Mouse (Mus musculus) left cerebral cortex, adult 18-20 months (tissue): ENCODE data around the gene Fuz. TPM values are rescaled to one million over a fixed set of nuclear protein-coding genes. Genes with fewer than 3 reads are reported as not detected.
"Not testable (repeated sequence)": the region's sequence is repeated elsewhere in the genome, so short reads cannot be mapped to it uniquely, and the experiment has no call there.

Source experiments
- DNase-seq, 2 experiments: peaks; one replicate each; pipeline ENCODE4 v3.0.0; 2021 to 2022; ENCODE audit warnings: low spot score in 2 of 2, mixed read lengths in 1 of 2
- total RNA-seq, 2 experiments: library from RNA; stranded (reverse); gene quantifications; 2 replicates each; pipeline ENCODE4 v1.2.3; 2021

Fuz gene
- total RNA-seq, 2 experiments from 2014 or later = 22.2 to 24.2 TPM

DNA sequence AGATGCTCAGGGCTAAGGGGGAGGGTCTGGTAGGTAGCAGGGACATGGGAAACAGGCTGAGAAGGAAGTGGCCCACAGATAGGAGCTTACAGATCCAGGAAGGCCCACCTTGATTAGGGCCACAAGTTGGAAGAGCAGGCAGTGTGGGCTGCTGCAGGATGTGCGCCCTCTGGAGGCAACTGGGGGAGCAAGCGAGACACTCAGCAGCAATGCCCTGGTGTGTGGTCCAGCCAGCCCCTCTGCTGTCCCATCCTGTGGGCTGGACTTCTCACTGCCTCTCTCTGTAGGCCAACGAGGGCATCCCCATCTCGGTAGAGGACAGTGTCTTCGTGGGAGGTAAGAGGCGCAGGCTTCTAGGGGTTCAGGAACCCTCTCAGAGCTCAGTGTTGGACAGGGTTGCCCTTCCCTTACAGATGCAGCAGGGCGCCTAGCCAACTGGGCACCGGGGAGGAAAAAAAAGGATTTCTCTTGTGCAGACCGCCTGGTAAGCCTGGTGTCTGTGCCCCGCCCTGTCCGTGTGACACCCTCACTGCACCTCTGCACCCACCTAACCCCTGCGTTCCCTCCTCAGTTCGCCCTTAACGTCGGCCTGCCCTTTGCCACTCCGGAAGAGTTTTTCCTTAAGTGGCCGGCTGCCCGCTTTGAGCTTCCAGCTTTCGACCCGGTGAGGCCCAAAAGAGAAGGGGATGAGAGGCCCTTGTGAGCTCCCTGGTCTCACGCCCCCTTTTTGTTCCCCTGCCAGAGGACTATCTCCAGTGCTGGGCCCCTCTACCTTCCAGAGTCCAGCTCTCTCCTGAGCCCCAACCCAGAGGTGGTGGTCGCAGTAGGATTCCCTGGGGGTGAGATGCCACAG, 35.1 kb upstream of the Fuz start:
- peak; percentile 65 to 69 for DNase-seq

DNA sequence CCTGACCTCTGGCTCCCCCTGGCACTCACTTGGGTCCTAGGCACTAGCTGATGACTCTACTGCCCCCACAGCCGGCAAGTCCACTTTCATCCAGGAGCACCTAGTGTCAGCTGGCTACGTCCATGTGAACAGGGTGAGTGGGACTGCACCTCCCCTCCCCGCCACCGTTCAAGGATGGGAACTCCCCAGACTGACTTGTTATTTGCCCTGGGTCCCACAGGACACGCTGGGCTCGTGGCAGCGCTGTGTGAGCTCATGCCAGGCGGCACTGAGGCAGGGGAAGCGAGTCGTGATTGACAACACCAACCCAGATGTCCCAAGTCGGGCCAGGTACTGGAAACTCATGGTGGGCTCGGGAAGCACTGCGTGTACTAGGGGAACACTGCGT, 34.5 kb upstream of the Fuz start:
- no peak for DNase-seq

DNA sequence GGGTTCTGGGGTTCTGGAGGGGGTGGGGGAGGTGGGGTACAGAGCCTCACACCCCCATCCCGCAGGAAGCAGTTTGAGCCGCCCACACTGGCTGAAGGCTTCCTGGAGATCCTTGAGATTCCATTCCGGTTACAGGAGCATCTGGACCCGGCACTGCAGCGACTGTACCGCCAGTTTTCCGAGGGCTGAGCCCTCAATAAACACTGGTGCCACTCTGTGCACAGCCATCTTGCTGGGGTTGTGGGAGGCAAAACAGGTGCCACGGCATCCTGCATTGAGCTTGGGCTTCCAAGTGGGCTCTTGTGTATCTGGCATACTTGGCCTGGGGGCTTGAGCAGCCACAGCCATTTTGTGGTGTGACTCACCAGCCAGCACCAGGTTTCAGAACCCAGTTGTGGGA, 33.4 kb upstream of the Fuz start:
- peak in 1 of 2 experiments; percentile 15 for DNase-seq

DNA sequence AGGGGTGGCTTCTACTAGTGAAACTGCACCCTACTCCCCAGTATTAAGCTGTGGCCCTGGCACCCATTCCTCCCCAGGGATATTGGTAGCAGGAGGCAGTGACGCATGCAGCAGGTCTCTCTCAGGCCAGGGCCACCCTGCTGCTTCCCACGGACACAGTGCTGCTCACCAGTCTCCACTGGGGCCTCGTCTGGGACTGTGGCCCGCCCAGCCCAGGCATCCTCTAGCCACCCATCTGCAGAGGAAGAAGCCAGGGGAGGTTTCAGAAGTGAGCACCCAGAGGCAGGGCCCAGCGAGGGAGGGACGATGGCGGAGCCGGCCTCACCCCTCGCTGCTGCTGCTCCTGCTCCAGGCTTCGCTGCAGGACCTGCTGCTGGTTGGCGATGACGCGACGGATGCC, 32.7 kb upstream of the Fuz start:
- DNase-seq = no peak

- DNase-seq = no peak
Measured at GRCm38 (mm10) chr7:44863982-44864494, 31.8 kb upstream of the Fuz start.

DNA sequence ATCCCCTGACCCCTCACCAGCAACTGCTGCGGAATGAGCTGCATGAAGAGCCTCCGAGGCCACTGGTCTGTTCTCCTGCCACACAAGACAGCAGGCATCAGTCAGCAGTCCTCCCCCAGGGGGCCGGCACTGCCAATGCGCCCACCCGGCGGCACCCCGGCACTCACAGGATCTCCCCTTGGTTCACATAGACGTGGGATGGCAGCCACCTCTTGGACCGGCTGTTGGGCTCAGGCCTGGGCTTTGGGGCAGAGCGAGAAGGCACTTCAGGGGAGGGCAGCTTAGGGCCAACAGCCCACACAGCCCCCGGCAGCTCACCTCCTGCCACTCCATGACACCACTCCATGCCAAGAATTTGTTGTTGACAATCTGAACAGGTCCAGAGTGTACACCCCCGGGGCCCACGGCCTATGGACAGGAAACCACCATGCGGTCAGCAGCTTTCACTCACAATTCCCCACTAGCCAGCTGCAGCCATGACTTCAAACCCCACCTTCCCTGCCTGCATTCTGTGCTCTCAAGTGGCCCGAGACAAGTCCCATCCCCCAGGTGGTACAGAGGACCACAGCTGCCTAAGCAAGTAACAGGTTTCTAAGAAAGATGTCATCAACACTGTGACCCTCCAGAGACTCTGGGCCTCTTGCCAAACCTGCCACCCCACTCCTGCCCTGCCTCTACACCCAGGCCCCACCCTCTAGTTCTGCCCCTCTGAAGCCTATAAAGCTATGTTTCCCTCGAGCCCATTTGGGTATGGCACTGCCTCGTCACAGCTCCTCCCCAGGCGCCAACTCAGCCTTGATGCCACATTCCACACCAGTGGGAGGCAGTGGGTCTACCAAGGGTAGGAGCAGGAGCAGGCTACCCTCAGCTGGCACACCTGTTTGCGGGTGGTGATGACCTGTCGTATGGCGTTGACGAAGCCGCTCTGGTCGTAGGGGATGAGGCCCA, 31.0 kb upstream of the Fuz start:
- DNase-seq = no peak

DNA sequence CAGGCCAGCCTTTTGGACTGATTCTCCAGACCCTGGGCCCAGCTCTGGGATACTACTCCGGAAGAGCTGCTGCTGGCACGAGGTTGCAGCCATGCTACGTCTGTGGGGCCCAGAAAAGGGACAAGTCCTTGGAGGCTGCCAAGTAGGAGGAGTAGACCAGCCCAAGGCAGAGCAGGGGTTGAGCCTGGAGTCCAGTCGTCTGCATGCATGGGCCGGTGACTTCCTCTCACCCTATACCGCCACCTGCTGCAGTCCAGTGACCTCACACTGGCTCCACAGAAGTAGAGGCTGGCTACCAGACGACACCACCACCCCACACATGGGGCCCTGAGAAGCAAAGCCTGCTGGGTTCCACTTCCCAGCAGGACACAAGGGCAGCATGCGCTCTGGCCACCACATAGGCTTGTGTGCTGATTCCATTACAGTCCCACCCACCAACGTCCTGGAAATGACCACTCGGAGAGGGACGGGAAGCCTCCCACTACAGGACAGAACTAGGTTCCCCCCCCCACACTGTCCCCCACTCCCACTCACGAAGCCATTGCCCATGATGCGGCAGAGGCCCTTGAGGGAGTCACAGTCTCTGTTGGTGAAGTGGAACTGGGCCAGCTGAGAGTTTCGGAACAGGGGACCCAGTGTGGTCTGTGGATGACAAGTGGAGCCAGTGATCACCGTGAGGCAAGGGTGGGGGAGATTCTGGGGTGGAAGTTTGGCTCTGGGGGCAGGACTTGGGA, 29.4 kb upstream of the Fuz start:
- DNase-seq = no peak

DNA sequence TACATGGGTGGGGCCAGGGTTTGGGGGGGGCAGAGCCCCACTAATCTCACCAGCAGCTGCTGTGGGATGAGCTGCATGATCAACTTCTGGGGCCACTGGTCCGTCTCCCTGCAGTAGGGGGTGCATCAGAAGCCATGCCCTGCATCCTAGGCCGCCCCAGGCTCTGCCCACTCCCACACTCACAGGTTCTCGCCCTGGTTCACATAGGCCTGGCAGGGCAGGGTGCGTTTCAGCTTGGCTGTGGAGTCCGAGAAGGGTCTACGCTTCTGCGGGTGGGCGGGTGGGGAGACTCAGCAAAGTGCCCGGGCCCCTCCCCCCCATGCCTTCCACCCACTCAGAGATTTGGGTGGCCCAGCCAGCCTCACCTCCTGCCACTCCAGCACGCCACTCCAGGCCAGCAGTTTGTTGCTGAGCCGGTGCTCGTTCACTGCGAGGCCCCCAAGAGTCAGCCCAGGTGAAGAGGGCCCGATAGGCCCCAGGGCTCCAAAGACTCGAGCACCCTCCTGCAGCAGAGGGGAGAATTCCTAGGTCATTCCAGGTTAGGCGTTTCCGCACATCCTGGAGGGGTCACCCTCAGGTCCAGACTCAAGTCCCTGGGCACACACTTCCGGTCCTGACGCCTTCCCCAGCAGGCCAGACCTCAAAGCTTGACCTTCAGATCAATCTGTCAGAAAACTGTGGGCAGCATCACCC, 28.7 kb upstream of the Fuz start:
- DNase-seq = no peak

DNA sequence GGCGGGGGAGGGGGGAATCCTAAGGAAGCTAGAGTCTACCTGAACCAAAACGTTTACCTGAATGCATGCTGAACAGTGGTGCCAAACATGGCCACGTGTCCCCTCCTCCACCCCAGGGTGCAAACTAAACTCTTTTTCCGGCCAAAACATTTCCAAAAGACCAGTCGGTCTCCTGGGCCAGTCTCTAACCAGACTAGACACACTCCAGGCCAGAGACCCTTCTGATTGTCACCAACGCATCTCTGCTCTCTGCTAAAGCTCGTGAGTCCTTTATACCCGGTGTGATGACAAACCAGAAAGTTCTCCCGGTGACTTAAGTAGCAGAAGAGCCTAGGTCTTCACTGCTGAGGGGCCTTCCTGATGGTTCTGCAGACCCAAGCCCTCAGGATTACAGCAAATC, 28.1 kb upstream of the Fuz start:
- no peak for DNase-seq

DNA sequence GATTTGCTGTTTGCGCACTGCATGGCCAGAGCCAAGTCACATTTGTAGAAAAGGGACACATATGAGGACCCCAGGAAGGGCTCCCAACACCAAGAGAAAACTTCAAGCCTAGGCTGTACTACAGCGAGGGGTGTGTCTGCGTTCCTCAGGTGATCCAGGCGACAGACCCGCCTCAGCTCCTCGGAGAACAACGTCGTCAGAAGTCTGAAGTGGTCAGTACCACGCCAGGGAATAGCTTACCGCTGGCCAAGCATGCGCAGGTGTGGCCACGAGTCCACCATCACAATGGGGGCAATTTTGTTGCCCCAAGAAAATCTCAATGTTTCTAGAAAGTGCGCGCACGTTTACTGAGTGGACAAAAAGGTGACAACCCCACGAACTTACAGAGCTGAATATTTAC, 27.4 kb upstream of the Fuz start:
- no peak for DNase-seq

DNA sequence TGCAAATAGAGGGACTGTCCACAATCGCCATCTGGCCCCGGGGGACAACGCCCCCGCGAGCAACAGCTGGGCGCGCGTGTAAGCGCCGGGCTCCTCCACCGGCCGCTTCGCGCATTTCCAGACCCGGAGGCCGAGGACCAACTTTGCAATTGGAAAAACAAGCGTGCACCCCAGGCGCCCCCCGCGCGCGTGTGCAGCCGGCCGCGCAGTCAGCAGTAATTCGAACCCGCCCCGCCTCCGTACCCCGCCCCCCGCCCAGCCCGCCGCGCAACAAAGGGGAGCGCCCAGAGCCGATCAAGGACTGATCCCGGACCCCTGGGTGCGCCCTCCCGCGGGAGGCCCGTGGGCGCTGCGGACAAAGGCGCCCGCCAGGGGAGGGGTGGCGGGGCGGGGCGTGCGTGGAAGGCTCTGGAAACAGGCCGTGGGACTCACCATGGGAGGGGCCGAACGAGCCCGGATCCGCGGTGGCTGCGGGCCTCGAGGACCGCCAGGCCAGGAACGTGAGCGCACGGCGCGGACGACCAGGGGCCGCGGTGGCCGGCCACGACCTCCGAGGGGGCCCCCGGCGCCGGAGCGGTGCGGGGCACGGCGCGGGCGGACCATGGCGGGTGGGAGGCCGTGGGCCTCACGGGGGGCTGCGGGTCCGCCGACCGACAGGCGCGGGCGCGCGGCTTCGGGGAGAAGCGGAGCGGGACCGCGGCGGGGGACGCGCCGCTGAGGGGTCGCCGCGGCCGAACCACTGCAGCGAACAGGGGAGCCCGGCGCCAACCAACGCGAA, 26.8 kb upstream of the Fuz start:
- peak; percentile 55 to 57 for DNase-seq

DNA sequence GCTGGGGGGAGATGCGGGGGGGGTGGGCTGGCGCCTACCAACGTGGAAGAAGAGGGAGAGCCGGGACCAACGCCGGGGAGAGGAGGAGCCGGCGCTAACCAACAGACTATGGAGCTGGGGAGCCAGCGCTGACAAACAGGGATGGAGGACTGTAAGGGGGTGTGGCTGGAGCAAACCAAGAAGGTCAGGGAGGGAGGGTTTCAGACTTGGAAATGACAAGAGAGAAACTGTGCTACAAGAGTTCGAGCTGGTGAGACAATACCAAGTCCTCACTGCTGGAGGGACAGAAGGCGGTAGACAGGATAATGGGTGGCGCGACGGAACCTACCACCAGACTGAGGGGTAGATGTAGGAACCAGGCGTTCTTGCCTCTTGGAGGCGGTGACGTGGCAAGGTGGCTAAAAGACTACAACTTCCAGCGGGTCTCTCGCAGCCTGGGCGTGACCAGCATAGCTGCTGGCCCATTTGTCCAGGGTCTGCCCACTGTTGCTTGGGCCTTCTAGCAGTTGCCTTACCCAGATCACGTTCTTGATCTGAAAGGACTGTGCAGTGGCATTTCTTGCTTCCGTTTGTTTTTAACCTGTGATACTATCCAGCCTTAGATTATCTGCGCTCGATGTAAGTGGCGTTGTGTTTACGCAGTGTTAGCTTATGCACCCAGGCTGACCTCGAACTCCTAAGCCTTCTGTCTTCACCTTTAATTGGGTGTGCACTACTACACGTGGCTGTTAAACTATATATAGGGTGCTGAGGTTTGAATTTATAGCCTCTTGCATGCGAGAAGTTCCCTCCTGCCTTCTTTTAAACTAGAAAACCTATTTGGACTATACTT, 26.0 kb upstream of the Fuz start, which contains the start of gene Ptov1:
Gene Ptov1 (minus strand): TSS at position 92 of the 832 bp plus-strand sequence.
- peak; percentile 90 to 96 for DNase-seq

DNA sequence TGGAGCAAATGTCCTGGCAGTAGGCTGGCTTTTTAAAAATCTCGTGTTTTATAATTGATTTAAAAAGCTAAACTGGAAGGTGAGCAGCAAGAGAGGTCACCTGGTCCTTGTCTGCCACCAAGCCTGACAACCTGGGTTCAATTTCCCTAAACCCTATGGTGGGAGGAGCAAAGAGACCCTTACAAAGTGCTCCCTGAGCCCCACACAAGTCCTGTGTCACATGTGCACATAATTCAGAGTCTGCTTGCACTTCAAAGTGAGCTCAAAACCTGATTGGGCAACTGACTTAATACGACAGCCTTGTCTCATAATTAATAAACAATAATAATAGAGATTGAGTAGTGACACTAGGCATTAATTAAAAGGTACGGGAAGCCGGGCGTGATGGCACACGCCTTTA, 25.3 kb upstream of the Fuz start:
- no peak for DNase-seq

GRCm38 (mm10) chr7:44871181-44871580, 24.7 kb upstream of the Fuz start:
- DNase-seq = no peak

GRCm38 (mm10) chr7:44871774-44872173, 24.1 kb upstream of the Fuz start:
- DNase-seq = not testable (repeated sequence)

DNA sequence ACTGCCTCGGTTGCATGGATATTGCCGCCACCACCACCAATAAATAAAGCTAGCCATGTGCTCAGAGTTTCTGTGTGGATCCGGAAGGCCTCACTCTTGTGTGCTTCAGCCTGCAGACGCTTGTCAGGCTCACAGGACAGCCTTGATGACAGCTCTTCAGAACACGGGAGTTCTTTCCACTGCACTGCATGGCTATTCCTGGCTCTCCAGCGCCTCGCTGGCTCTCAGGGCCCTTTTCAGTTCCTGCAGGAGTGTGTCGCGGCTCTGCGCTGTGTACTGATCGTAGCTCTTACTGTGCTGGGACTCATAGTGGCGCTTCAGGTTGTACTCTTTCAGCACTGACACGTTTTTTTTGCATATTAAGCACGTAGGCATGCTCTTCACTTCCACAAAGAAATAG, 18.0 kb upstream of the Fuz start:
- DNase-seq = no peak

GRCm38 (mm10) chr7:44883036-44883435, 12.8 kb upstream of the Fuz start:
- DNase-seq = no peak

DNA sequence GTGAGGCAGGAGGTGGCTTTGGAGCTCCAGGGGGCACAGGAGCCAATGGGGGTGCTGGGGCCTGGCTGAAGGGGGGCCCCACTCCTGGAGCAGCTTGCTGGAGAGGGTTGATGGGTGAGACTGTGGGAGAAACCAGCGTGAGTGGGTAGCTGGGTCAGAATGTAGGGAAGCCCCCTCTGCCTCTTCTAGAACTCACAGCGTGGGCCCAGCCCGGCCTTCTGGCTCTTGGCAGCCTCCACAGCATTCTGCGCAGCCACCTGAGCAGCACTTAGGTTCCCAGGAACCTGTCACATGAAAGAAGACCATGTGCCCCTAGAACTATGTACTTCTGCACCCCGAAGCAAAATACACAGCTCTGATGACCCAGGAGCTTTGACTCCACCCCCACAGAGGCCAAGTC, 11.2 kb upstream of the Fuz start:
- no peak for DNase-seq

GRCm38 (mm10) chr7:44886964-44887363, 8.9 kb upstream of the Fuz start:
- DNase-seq = no peak
